Mouse (Mus musculus) stomach, embryonic 14.5 days (tissue): Measurements from ENCODE around the gene Golga4. TPM values are rescaled to one million over a fixed set of nuclear protein-coding genes. Genes with fewer than 3 reads are reported as not detected.

Source experiments
- ATAC-seq: fragments of 200-750 bp; cut with Nextera tagmentation; 2 replicates; pipeline ENCODE4 v1.8.0; 2017; ENCODE audit warnings: low read depth, moderate TSS enrichment; ENCODE audit not compliant: insufficient number of reproducible peaks, insufficient read depth, low FRiP score
- H3K27ac ChIP-seq: fragments of 300-500 bp; sonication (generic); 2 replicates; pipeline ENCODE4 v1.5.1; 2014; ENCODE audit warnings: mild to moderate bottlenecking, low read length, moderate library complexity, mixed read lengths
- H3K27me3 ChIP-seq: fragments of 300-500 bp; sonication (generic); 2 replicates; pipeline ENCODE4 v1.6.1; 2014; ENCODE audit warnings: low read length, control low read depth, mixed read lengths; ENCODE audit not compliant: control insufficient read depth, insufficient read depth
- H3K36me3 ChIP-seq: fragments of 300-500 bp; sonication (generic); 2 replicates; pipeline ENCODE4 v1.6.1; 2014; ENCODE audit warnings: mild to moderate bottlenecking, control low read depth, low read length, moderate library complexity, mixed read lengths; ENCODE audit not compliant: control insufficient read depth, insufficient read depth
- H3K4me1 ChIP-seq: fragments of 300-500 bp; sonication (generic); 2 replicates; pipeline ENCODE4 v1.6.1; 2014; ENCODE audit warnings: low read length, control low read depth, mixed read lengths; ENCODE audit not compliant: control insufficient read depth, insufficient read depth
- H3K4me2 ChIP-seq: fragments of 300-500 bp; sonication (generic); replicated peaks from 2 replicates; pipeline ENCODE4 v1.6.1; 2014; ENCODE audit warnings: low read depth, low read length, control low read depth
- H3K4me3 ChIP-seq: fragments of 300-500 bp; sonication (generic); 2 replicates; pipeline ENCODE4 v1.5.1; 2014; ENCODE audit warnings: low read depth, low read length, control low read depth
- H3K9ac ChIP-seq: fragments of 300-500 bp; sonication (generic); replicated peaks from 2 replicates; pipeline ENCODE4 v1.6.1; 2014; ENCODE audit warnings: low read depth, mild to moderate bottlenecking, control low read depth, low read length, moderate library complexity, mixed read lengths
- H3K9me3 ChIP-seq: fragments of 300-500 bp; sonication (generic); 2 replicates; pipeline ENCODE4 v1.6.1; 2016; ENCODE audit warnings: low read depth, low read length, control low read depth; ENCODE audit not compliant: control insufficient read depth
- WGBS: fragments of 180-500 bp; shearing (Covaris S2); extraction: QIAGEN DNeasy Blood & Tissue Kit; methylation state at CpG from one replicate; pipeline ENCODE4 v1.1.7; 2014; 5-methylcytosine and 5-hydroxymethylcytosine counted together
- polyA plus RNA-seq: library from polyadenylated mRNA; unstranded; fragments of >200 nt; fragmentation: Nextera tagmentation; extraction: Ambion mirVana; gene quantifications from 2 replicates; pipeline ENCODE4 v1.2.1, GENCODE M21; 2014

The Golga4 gene
- polyA plus RNA-seq, 1 experiment from 2014 or later: 73.4 TPM

DNA sequence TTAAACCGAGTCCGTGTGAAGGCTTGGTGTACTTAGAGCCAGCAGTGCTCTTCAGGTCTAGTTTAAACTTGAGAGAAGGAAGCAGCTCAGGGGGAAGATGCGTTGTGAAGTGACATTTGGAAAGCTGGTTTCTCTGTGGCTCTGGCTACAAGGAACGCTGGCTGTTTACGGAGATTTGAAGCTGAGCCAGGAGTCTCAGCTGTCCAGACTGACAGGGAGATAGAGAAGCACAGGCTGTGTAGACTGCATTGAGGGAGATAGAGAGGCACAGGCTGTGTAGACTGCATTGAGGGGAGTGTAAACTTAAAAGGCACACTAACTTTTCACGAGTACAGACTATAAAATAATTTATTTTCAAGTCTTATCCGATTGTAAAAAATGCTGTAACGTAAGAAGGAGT is 13.9 kb downstream of the Golga4 start:
- H3K36me3 ChIP-seq: peaks cover 17% of the 10 kb centered on the region
- no peak for ATAC-seq
- no peak overlapping the region for H3K4me2 ChIP-seq
- no peaks in the 10 kb centered on the region for H3K9me3 ChIP-seq
- no peak overlapping the region for H3K27ac ChIP-seq
- H3K4me3 ChIP-seq: no peak overlapping the region
- H3K4me1 ChIP-seq: peaks cover 10% of the 10 kb centered on the region
- WGBS: 29% methylated on average over 8 of the region's 8 CpGs
- no peaks in the 10 kb centered on the region for H3K27me3 ChIP-seq
- H3K9ac ChIP-seq: no peak overlapping the region

DNA sequence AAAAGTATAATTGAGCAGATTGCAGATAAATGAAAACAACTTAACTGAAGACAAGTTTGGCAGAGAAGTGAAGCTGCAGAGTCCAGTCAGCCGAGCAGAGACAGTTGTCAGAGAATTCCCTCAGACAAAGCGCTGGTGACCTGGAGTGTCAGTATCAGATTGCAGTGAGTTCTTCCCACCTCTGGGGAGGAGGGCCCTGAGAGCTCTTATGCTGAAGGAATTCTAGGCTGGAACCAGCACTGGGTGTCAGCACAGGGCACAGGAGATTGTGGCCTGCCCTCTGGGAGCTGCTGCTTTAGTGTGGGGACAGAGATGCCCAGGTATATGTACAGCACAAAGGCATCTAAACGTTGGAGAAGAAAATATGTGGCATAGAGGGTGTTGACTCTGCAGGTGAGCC is 14.8 kb downstream of the Golga4 start:
- Histone ChIP-seq H3K27me3 (no peaks in the 10 kb centered on the region), H3K27ac (no peak overlapping the region), H3K9me3 (no peaks in the 10 kb centered on the region), H3K4me2 (no peak overlapping the region), H3K9ac (no peak overlapping the region), H3K4me3 (no peak overlapping the region), H3K4me1 (peaks cover 10% of the 10 kb centered on the region), H3K36me3 (peaks cover 20% of the 10 kb centered on the region)
- no peak for ATAC-seq
- 24% methylated on average over 3 of the region's 3 CpGs for WGBS

DNA sequence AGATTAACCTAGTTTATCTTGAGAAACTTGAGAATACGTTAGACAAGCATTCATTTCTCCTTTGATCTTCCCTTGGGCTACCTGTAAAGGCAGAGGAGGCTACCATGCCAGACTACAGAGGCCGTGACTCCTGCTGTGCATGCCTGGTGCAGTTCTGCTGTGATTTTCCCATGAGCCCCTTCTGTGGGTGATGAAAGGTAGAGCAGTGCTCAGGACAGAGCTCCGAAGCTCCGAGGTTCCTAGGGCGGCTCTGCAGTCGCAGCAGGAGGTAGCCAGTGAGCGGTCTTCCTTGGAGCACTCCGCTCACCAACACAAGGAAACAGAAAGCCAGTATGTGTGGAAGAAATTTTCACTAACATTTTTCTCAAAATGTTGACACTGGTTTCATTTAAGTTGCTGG is 15.6 kb downstream of the Golga4 start:
- no peaks in the 10 kb centered on the region for H3K27me3 ChIP-seq
- H3K4me1 ChIP-seq: peaks cover 10% of the 10 kb centered on the region
- no peaks in the 10 kb centered on the region for H3K9me3 ChIP-seq
- H3K4me2 ChIP-seq: no peak overlapping the region
- no peak overlapping the region for H3K4me3 ChIP-seq
- no peak for ATAC-seq
- whole genome bisulfite sequencing: 86% methylated on average over 8 of the region's 8 CpGs
- H3K9ac ChIP-seq: no peak overlapping the region
- no peak overlapping the region for H3K27ac ChIP-seq
- peaks cover 23% of the 10 kb centered on the region for H3K36me3 ChIP-seq

DNA sequence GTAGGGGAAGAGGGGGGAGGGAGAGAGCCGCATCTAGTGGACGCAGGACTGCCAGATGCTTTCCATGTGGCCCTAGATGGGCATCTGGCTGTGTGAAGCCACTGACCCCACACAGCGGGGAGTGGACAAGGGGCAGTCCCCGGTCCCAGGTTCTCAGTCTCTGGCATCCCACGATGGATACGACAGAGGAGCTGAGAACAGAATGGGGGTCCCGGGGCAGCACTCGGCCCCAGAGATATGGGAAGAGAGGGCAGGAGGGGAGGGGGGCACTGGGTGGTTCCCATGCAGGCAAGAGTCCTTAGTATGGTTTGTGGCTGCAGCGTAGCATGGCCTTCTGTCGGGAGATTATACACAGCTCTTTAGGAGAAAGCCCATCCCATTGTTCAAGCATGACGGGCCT is 17.7 kb downstream of the Golga4 start:
- Histone ChIP-seq H3K27ac (no peak overlapping the region), H3K4me3 (no peak overlapping the region), H3K9ac (no peak overlapping the region), H3K27me3 (no peaks in the 10 kb centered on the region), H3K9me3 (no peaks in the 10 kb centered on the region), H3K36me3 (peaks cover 38% of the 10 kb centered on the region), H3K4me2 (no peak overlapping the region), H3K4me1 (peaks cover 10% of the 10 kb centered on the region)
- 89% methylated on average over 11 of the region's 11 CpGs for WGBS
- no peak for ATAC-seq

DNA sequence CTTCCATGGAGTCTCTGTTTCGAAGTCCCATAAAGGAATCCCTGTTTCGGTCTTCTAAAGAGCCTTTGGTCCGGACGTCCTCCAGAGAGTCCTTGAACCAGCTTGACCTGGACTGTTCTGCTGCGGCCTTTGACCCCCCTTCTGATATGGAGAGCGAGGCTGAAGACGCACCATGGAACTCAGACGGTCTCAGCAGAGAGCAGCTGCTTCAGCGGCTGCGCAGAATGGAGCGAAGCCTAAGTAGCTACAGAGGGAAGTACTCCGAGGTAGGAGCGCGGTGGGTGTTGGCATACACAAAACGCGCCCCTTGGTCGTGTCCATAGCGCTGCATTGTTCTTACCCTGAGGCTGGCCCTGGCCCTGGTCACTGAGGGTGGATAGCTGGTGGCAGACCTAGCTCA is 21.0 kb downstream of the Golga4 start:
- Histone ChIP-seq H3K9ac (no peak overlapping the region), H3K27ac (no peak overlapping the region), H3K4me3 (no peak overlapping the region), H3K4me2 (no peak overlapping the region), H3K4me1 (no peaks in the 10 kb centered on the region), H3K27me3 (no peaks in the 10 kb centered on the region), H3K9me3 (no peaks in the 10 kb centered on the region), H3K36me3 (peaks cover 59% of the 10 kb centered on the region)
- 91% methylated on average over 18 of the region's 18 CpGs for WGBS
- ATAC-seq: 0 out of 2 replicates have a peak, but pooled peaks have one; percentile 14

DNA sequence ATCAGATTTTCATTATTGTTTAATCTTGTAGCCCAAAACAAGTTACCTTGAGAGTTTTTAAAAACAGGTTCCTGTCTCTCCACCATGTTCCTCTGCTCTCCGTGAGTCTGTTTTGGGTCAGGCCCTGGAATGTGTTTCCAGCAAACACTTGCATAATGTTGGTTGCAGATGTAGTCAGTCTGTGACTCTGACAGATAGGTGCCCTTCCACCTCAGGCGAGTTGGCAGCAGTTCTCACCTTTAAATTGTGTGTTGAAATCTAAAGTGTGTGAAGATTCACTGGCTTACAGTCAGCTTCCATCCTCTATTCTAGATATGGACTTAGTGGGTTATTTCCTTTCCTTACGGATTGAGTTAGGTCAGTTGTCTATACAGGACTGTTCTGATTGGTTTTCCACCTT is 23.7 kb downstream of the Golga4 start:
- H3K4me3 ChIP-seq: no peak overlapping the region
- no peaks in the 10 kb centered on the region for H3K27me3 ChIP-seq
- peaks cover 63% of the 10 kb centered on the region for H3K36me3 ChIP-seq
- H3K4me2 ChIP-seq: no peak overlapping the region
- H3K9me3 ChIP-seq: no peaks in the 10 kb centered on the region
- no peak for ATAC-seq
- H3K9ac ChIP-seq: no peak overlapping the region
- no peaks in the 10 kb centered on the region for H3K4me1 ChIP-seq
- H3K27ac ChIP-seq: no peak overlapping the region
- WGBS: 86% methylated on average over 3 of the region's 3 CpGs

DNA sequence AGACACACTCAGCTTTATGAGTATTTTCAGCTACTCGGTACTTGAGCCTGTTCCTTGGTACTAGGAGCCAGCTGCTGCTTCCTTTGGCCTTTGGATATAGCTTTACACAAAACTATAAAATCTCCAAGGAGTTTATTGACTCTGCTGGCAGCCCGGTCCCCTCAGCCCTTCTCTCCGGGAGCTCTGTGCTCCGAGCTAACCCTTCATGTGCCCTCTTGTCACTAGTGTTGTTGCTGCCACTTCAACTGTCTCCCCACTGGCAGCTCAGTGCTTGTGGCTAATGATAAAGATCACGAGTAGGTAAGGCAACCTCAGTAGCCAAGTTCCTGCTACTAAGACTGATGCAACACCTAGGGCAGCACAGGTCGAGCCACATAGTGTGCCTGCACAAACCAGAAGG is 24.6 kb downstream of the Golga4 start:
- ATAC-seq: no peak
- Histone ChIP-seq H3K4me1 (no peaks in the 10 kb centered on the region), H3K4me2 (no peak overlapping the region), H3K9ac (no peak overlapping the region), H3K27ac (no peak overlapping the region), H3K4me3 (no peak overlapping the region), H3K27me3 (no peaks in the 10 kb centered on the region), H3K36me3 (peaks cover 59% of the 10 kb centered on the region), H3K9me3 (no peaks in the 10 kb centered on the region)
- WGBS: 88% methylated on average over 6 of the region's 6 CpGs

DNA sequence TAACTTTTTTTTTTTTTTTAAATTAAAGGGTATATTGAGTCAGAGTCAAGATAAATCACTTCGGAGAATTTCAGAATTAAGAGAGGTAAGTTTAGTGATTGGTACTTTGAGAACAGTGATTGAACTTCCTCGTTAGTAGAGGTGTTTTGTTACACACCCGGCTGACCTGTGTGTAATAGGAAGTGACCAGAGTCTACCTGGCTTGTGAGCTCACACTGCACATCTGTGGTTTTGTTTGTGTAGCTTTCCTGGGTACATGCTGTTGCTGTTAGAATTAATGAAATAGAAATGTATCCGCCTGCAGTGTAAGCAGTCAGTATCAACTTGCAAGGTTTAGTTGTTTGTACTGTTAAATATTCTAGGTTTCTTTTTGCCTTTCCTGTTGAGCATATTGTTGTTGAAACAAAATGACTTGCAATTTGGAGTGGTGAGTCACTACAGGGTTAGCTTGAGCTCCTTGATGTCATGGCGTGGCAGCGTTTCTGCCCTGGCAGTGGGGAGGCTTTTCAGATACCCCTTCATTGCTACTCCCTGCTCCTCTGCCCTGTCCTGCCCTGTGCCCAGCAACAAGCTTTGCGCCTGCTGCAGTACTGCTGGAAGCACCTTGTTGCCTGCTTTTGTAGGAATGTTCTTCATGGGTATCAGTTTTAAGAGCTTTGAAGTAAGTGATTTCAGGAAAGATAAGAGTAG is 26.6 kb downstream of the Golga4 start:
- Histone ChIP-seq H3K27ac (no peak overlapping the region), H3K27me3 (no peaks in the 10 kb centered on the region), H3K4me3 (no peak overlapping the region), H3K4me1 (no peaks in the 10 kb centered on the region), H3K4me2 (no peak overlapping the region), H3K9me3 (no peaks in the 10 kb centered on the region), H3K36me3 (peaks cover 61% of the 10 kb centered on the region), H3K9ac (no peak overlapping the region)
- WGBS: 90% methylated on average over 7 of the region's 7 CpGs
- no peak for ATAC-seq

DNA sequence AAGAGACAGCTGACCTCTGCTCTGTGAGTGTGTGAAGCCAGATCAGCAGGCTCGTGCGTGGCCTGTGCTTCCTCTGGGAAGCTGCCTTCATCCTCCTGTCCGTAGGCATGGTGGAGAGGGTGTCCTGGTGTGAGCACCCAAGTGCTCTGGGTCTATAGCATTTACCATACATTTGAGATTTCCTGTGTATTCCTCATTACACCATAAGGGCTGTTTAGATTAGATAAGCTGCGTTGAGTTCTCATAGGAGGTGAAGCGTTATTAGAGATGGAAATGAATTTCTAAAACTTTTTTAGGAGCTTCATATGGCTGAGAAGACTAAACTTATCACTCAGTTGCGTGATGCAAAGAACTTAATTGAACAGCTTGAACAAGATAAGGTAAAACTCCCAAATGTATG is 30.9 kb downstream of the Golga4 start:
- 85% methylated on average over 6 of the region's 6 CpGs for WGBS
- H3K4me1 ChIP-seq: no peaks in the 10 kb centered on the region
- H3K27me3 ChIP-seq: no peaks in the 10 kb centered on the region
- H3K9ac ChIP-seq: no peak overlapping the region
- no peak overlapping the region for H3K27ac ChIP-seq
- no peak for ATAC-seq
- no peaks in the 10 kb centered on the region for H3K9me3 ChIP-seq
- H3K4me2 ChIP-seq: no peak overlapping the region
- H3K36me3 ChIP-seq: peaks cover 71% of the 10 kb centered on the region
- H3K4me3 ChIP-seq: no peak overlapping the region
